Mouse (Mus musculus): Measurements from ENCODE around the gene Spata31d1d.

The Spata31d1d gene

GRCm38 (mm10) chr13:59676316-59677229 lies 55.0 kb downstream of the Spata31d1d start:
- DNase-seq (ENCODE audit: low read depth), result peak; percentile 71

Measured in 416B (cell line).